Mouse (Mus musculus) CD4-positive, CD25-positive, alpha-beta regulatory T cell, adult 2 months (primary cell): Measurements from ENCODE around the gene Mapkapk2.

Source experiments
- DNase-seq: peaks from one replicate; pipeline ENCODE4 v3.0.0-alpha.2; 2012; ENCODE audit warnings: low read depth, low spot score

The Mapkapk2 gene

DNA sequence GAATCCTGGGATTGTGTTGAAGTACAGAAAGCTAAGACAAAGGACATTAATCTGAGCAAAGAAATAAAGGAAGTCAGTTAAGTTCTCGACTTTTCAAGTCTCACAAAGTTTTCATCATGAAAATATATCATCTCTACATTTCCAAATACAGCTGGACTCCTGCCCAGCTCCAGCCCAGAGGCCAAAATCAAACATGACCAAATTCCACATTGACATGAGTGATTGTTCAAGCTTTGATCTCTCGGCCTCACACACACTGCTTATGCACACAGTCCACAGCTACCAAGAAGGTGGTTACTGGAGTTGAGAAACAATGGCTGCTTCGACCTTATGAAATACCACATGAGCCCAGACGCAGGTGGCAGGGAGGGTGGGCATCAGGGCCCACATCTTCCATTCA is 14.0 kb downstream of the Mapkapk2 start:
- no peak for DNase-seq

DNA sequence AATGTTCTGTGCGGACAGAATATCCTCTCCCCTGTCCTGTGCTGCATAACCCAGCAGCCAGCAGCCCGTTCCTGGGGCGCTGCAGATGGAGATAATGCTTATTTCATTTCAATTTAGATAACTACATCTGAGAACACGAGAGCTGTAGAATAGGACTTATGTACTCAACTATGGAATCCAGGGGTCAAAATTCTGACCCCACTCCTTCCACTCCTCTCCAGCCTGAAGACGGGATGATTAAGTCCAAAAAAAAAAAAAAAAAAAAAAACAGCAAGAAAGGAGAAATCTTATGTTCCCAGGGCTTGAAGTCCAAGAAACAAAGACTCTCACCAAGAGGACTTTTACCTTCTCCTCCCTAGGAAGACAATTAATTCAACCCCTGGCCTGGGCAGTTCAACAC is 14.5 kb downstream of the Mapkapk2 start:
- no peak for DNase-seq

DNA sequence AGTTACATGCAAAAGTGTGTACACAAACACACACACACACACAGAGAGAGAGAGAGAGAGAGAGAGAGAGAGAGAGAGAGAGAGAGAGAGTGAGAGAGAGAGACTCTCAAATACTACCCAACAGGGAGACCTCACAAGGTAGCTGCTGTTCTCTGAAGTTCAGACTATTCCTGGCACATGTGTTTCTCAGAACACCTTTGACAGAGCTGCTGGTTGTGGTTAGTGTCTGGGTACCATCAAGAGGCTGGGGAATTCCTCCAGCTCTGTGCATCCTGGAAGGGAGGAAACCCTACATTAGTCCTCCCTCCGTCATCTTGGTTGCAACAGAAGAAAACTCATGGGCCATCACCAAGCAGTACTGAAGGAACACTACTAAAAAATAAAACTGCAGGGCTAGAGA is 16.9 kb downstream of the Mapkapk2 start:
- peak; percentile 77 for DNase-seq

DNA sequence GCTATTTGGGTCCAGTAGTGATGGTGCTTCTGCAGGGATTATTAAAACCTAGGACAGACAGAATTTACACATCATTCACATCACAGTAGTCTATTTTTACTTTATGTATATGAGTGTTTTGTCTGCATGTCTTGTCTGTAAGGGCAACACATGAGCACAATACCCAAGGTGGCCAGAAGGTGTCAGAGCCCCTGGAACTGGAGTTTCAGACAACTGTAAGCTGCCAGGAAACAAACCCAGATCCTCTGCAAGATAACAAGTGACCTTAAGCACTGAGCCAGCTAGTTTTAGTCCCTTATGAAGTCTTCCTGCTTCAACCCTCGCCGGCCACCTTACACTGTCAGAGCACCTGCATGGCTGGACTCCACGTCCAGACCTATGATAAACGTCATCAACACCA is 17.9 kb downstream of the Mapkapk2 start:
- peak; percentile 77 for DNase-seq

DNA sequence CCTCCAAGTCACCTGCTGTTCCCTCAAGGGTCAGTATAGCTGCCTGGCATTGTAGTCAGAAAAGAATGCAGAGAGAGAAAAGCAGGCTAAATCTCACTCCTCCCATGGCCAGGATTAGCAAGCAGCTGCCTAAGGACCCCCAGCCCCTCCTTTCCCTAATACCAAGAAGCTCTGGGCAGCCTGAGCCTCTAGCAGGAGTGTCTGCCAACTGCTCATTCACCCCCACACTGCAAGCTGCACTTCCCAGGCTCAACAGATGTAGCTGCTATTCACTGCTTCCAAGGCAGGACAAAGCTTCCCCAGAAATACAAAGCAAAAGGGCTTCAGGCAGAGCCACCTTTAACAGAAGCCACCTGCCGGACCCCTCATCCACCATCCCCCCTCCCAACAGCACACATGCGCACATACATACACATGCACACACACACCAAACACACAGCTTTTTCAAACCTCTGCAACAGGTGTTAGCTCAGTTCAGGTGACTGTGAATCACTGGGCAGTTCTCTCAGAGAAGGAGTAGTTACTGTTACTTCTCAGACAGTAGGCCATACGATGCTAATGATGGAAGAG is 18.8 kb downstream of the Mapkapk2 start:
- DNase-seq: no peak

DNA sequence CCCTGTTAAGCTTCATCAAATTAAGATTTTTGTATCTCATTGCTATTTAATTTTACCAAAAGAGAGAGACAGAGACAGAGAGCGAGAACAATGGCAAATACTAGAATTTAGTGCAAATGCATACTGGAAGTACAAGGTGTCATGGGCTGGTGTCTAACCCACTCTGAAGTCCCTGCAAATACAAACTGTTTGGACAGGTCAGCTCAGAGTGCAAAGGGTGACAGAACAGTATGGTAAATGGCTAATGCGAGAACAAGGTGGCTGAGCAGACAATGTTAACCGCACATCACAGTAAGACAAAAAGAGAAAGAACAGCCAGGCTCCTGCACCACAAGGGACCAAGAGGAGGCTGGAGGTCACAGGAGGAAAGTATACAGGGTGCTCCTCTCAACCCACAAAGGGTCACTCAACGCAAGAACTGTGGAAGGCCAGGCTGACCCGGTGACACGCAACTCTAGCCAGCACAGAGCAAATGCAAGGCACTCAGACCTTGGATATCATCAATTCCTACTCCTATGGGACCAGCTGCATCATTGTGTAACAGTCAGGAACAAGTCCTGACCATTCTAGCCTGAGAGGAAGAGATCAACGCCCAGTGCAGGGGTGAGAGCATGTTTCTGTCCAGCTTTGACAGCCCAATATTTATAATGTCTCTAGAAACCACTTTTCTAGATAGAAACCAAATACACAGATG is 22.4 kb downstream of the Mapkapk2 start:
- DNase-seq: no peak

DNA sequence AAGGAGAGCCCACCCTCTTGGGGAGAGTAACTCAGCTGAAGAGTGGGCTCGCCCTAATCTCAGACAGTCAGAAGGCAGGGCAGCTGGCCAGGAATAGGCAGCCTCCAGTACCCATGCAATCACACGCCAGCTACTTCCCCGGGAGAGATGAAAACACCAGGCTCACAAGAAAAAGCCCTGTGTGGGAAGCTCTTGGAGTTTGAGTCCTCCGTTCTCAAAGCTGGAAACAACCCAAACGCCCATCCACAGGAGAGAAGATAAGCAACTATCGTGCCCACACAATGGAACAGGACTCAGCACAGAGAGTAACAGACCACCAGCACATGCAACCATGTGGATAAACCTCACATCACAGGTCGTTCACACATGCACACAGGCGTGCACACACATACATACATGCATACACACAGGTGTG is 23.1 kb downstream of the Mapkapk2 start:
- no peak for DNase-seq

DNA sequence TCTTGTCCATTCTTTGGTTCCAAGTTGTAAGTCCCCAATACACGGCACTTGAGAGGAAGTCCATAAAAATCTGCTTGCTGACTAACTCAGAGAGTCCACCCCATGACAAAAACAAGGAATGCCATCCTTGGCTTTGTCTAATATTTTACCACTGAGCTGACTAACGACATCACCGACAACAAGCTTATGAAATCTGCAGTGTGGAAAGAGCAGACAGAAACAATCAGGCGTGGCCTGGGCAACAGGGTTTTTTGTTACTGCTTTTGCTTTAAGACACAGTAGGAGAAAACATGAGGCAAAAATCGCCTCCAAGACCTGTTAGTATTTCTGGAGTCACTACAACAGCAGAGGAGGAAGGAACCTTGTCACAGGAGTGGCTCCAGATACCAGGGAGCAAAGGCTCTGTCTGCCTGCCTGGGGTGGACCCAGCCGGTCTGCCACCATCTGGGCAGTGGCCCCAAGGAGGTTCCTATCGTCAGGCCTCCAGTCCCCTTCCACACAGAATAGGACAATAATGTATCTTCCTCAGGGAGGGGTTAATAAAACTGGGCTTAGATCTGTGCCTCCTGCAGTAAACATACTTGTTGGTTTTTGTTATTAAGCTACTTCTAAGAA is 25.1 kb downstream of the Mapkapk2 start:
- DNase-seq: no peak

DNA sequence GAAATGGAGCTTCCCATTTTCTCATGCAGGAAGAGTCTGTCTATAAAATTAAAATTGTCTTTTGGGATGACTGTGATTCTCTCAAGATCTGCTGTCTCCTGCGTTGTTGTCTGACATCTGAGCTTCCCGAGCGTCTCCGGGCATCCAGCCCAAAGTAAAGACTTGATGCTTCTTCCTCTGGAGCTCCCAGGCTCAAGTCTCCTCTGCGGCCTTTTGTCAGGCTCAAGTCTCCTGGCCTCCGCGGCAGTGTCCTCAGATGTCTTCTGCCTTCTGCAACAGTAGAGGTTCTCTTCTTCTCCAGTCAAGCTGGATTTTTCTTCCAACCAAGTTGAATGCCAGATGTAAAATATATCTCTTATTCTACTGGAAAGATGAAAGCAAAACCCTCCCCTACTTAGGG is 28.6 kb downstream of the Mapkapk2 start:
- DNase-seq: no peak

DNA sequence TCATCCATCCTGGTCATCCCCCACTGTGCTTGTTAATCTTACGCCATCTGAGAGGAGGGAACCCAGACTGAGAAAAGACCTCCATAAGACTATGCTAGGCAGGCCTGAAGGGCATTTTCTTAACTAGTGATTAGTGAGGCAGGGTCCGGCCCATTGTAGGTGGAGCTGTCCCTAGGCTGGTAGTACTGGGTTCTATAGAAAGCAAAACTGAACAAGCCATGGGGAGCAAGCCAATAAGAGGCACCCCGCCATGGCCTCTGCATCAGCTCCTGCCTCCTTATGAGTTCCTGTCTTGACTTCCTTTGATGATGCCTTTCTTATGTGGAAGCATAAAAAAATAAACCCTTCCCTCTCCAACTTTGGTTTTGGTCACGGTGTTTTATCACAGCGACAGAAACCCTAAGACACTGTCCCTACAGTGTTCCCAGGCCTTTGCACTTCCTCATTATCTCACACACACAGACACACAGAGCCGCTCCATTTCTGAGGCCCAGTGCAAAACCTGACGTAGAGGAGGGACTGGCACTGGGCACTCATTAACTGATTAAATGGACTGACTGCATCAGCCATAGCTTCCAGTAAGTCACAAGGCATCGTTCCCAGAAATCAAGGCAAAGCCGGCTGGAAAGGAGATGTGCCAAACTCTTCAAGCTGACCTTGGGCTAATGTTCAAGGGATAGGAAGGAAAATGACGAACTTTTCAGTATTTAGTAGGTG is 29.5 kb downstream of the Mapkapk2 start:
- DNase-seq: no peak

DNA sequence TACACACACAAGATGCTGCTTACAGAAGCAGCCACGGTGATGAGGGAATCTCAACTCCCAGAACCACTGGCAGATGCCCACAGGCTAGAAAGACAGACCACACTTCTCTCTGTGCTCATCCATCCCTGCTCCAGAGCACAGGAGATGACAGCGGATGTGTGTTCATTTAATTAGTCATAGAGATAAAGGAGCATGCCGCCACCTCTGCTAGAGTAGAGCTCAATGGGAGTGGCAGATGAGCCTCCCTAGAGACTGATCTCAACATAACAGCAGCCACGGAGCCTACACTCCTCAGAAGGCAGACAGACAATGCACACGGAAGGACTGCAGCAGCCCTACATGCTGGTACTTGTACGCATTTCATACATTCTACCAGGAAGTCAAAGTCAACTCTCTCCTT is 33.4 kb downstream of the Mapkapk2 start:
- peak; percentile 25 for DNase-seq

DNA sequence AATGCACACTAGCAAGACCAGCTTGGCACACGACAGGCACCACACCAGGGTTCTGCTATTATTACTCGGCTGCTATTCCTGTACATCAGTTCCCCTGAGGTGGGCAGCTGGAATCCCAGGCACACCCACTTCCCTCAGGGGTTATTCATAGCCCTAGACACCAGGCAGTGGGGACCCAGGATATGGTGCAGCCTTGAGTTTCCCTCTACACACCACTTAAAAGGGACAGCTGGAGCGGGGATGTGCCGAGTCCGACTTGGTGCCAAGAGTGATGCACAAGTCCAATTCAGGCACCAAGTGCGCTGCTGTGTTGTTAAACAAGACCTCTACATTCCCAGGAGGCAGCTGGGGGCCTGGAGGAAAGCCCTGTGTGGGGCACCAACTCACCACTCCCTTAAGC is 34.8 kb downstream of the Mapkapk2 start:
- no peak for DNase-seq

DNA sequence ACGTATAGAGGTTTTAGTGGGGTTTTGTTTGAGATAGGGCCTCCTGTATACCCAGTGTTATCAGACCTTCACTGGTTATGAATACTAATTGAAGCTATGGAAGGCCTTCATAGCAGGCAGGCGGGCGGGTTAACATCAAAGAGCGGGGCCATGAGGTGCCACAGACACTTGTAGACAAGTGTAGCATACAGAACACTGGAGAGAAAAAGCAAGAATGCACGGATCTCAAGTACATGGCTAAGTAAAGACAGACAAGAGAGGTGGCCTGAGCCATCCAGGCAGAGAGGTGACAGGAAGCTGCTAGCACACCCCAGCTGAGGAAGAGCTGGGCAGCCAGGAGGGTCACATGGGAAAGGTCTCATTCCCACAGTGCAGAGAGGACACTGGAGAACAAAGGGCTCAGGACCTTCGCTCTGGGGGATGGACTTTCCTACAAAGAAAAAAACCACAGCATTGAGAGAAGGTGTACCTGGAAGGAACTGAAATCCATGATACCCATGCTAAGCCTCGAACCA is 35.8 kb downstream of the Mapkapk2 start:
- no peak for DNase-seq

DNA sequence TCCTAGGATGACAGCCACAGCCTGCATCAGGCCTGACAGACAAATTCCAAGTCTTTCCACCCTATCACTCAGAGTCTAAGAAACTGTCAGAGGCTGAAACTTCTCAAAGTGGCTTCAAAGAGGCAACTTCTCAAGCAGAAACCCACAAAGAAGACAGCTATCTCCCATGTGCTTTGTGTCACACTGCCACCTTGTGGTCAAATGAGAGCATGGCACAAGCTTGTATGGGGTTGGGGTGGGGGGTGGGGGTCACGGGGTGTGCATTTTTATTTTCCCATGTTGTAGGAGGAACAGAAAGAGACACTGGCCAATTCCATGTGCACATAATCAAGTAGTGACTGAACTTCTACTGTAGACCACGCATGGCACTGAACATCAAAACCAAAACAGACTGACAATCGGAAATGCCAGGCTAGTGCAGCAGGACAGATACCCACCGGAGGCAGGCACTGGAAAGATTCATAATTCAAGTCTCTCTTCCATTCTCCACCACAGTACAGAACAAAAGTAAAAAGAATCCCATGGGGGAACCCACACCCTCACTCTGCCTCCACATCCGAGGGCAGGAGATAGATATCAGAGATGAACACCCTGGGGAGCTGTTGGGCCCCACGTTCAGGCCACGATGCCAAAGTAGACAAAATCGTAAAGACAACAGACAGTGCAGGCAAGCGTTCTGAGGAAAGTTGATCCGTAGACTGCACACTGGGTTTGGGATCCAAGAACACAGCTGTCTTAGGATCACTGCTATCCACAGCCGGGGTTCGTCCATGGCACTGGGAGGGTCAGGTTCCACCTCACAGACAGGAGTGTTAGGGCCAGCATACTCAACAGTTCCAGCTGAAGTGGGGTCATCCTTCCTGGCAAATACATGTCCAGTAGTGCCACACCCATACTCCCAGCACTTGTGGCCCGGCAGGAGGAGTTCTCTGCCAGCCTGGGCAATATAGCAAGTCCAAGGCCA is 37.1 kb downstream of the Mapkapk2 start:
- peak; percentile 82 for DNase-seq

DNA sequence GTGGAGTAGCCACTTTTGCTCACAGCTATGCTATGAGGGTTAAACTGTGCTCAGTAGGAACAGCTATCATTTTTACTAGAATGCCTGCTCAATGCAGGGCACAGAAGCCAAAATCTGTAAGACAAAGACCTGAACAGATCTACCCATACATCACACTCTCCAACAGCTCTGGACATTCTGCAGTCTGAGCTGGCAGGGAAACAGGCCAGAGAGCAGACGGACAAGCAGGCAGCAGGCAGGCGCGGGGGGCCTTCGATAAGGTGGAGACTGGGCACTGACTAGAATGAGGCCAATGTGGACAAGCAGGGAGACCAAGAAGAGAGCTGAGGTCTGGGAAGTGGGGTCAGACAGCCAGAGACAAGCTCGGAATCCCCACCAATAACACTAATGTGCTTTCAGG is 37.8 kb downstream of the Mapkapk2 start:
- DNase-seq: no peak

DNA sequence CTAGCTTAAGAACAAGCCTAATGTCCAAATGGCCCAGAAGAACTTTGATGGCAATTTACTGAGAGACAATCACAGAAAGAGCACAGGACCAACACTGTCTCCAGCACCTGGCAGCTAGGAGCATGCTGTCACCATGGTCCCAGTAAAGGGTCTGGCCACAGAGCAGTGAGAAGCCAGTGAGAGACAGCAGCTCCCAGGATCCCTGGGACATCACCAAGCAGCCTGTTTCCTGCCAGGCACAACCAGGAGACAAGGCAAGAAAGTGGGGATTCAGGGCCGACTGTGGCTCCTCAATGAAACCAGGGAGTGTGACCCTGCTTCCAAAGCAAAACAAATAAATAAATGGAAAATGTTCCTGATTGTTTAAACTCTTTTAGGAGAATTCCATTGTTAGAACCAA is 38.2 kb downstream of the Mapkapk2 start:
- DNase-seq: no peak

DNA sequence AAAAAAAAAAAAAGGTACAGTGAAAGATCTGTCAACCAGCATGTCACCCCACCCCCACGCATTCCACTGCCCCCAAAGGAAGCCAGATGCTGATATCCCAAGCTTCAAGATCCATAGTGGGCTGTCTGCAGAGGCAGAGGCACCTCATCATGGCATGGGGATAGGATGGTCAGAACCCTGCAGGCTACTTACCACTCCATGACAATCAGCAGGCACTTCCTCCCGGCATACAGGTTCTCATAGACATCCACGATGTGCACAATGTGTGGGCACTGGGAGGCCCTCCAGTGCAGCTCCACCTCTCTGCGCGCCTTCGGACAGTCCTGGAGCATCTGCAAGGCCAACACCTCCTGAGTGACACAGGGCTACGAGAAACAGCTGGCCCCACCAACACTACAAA is 39.2 kb downstream of the Mapkapk2 start:
- no peak for DNase-seq

DNA sequence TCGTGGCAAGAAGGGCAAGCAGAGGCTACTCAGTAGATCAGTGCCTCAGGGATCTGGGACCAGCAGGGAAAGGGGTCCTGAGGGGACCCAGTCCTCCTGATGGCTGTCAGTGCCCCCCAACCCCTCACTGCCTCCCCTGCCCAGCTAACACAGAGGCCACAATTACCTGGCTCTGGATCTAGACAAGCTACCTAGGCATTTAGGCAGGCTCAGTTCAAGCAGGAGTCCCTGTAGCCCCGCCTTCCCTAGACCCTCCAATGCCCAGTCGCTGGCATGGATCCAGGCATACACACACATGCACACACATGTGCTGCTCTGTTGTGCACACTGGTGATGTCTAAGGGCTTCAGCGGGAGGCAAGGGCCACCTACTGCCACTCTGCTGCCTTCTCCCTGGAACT is 43.4 kb downstream of the Mapkapk2 start:
- no peak for DNase-seq

DNA sequence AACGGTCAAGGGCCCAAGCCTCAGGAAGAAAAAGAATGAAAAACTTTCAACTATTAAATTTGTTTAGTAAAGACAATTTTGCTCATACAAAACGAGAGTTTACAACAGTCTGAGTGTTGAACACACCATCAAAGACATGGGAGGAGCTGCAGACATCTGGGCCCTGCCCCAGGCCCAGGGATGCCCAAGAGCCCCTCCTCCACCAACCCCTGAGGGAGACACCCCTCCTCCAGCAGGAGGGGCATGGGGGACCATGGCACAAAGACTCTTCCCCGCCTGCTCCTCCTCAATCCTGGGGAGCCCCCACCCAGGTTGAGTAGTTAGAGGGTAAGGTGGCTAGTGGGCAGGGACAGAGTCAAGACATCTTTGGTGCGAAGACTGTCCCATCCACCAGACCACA is 44.0 kb downstream of the Mapkapk2 start:
- DNase-seq: no peak

DNA sequence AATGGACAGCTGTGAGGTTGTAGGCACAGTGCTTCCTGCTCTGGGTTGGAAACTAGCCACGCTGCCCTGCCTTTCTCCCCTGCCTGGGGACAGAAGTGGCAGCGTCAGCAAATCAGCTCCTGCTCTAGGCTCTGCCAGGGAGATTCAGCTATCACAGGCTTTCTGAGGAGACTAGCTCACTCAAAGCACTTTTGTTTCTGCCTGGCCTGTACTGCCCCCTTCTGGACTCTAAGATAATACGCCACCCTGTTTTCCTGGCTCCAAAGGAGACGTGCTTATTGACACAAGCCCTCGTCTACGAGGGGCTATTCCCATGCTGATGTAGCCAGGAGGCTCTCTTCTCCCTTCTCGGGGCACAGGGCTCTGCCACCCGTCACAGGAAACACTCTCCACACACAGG is 44.4 kb downstream of the Mapkapk2 start:
- DNase-seq: peak; percentile 82

DNA sequence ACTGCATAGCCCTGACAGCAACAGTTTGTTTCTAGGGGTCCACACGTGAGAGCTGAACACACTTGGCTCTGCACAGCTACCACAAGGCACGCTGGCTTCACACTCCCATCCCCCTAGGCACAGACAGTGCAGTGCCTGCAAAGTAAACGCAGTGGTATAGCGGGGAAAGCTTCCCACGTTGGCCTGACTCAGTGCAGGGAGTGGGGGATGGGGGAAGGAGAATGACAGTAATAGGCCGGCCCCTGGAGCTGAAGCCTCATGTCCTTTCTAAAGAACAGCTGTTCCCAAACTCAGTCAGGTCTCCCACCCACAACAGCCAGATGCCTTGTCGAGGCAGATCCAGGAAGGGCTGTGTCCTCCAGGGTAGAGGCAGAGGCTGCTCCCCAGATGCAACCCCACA is 46.6 kb downstream of the Mapkapk2 start:
- DNase-seq: no peak
